Mouse (Mus musculus): ENCODE measurements around the gene Rgs9.
A peak's percentile ranks its signal among the peaks of the same experiment; 100 is the strongest.
"Not testable (repeated sequence)": the region's sequence is repeated elsewhere in the genome, so short reads cannot be mapped to it uniquely, and the experiment has no call there.

Gene Rgs9

DNA sequence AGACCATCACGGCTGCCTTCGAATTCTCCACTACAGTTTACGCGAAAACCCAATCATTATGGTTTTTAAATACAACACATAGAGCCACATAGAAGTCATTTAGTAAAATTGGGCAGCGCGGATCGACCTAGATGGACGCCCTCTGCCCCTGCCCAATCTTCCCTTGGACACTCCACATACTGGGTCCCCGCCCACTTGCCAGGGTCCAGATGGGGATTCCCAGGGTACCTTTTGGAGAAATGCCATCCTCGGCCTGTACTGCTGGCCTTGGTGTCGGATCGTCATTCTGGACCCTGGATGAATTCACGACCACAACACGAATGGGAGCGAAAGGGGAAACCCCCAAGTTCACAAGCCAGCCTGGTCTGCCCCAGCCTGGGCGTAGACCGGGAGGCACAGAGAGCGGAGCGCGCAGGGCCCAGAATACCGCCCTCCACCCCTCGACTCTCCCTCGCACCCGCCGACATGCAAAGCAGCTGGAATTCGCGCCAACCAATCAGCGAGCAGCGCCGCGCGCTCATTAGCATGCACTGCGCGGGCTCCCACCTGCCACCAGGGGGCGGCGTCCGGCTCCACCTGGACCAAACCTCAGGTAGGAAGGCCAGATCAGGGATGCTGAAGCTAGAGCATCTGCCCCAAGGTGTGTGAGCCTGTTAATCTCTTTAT, at the start of gene Rgs9:
Gene Rgs9, minus strand, starts transcription at position 420 of the 666 bp plus-strand sequence.
- peak; percentile 87 to 88 for DNase-seq (ENCODE audit: low spot score in 2 of 2)

DNA sequence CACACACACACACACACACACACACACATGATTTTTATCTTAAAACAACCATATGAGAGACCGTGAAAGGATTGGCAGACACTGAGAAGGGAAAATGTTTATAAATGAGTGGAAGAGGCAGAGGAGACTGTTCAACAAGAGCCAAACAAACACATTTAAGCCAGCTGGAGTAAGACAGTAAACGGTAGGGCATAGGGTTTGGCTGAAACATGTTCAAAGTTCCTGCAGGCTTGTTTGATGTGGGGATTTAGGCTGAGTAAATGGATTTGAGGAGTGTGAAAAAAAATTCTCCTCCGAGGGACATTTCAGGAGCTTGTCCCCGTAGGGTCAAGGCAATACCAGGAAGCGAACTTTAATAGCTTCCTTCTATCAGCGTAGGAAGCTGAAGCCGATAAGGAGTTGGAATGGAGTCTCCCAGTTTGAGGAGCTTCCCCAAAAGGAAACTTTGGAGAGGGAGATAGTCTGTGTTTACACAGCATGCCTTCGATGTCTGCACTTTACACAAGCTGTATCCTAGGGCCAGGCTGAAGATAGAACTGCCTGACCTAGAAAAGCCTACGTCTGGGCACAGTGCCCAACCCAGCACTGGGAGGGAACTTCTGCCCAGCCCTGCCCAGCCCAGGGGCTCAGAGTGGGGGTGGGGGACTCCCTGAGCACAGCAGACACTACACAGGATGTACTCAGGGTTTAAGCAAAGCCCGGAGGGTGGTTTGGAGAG, 49.5 kb upstream of the Rgs9 start:
- DNase-seq (ENCODE audit: low spot score in 2 of 2), result peak; percentile 62 to 75

DNA sequence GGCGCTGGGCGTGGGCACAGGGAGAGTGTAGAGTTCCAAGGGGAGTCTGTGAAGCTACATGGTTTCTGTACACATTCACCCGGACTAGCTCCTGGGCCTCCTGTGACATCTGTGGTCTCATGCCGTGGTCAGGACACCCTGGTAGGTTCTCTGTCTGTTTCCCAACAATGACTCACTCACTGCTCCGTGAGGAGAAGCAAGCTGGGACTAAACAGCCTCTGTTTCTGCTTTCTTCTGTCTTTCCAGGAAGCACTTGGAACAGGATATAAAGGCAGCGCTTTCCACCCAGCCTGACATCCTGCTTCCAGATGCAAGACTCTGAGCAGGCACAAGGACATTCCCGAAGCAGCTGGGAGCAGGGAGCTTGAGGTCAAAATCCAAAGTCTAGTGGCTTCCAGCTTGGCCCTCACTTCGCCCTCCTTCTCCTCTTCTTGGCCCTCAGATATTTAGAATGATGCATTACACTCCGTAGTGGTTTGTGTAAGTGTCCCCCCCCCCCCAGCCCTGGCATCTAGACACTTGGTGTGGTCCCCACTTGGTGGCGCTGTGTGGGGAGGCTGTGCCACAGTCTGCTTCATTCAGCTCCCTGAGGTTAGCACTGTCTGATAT, 46.2 kb upstream of the Rgs9 start:
- no peak for DNase-seq (ENCODE audit: low spot score in 2 of 2)

DNA sequence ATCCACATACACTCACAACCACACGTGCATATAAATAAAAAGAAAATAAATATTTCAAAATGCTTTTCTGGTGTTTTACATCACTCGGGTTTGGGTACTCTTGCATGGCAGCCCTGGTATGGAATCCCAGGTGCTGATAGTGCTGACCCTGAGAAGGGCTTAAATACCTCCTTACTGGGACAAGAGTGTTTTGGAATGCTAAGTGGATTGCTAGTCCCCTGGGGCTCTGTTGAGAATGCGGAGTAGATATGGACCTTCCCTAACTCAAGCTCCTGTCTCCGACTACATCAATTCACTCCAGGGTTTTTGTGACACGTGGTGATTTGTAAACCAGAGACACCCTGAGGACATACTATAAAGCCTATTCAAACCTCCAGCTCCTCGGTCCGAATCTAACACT, 45.6 kb upstream of the Rgs9 start:
- no peak for DNase-seq (ENCODE audit: low spot score in 2 of 2)

DNA sequence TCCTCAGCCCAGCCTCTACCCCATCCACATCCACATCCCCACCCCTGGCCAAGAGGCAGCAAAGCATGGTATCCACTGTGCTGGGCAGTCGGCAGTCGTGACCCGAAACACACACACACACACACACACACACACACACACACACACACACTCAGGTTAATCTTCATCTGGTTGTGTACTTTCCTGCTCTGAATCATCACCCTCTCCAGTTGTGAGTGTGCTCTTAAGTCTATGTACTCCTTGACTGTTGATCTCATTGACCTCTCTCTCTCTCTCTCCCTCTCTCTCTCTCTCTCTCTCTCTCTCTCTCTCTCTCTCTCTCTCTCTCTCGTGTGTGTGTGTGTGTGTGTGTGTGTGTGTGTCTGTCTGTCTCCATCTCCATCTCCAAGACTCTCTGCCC, 44.7 kb upstream of the Rgs9 start:
- DNase-seq (ENCODE audit: low spot score in 2 of 2), result not testable (repeated sequence)

DNA sequence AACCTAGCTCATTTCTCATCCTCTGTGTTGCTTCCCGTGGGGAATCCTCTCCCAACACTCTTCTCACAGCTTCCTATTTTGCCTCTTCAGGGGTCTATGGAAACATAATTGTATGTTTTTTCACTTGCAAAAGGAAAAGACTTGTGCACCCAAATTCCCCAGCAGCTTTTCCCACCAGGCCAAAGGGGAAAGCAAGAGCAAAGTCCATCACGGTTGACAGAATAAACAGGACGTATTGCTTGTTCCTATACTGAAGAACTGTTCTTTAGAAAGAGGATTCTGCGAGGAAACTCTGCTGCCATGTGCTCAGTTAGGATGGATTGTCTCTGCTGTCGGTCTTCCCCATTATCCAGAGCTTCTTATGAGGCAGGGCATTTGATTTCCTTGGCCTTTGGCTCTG, 42.6 kb upstream of the Rgs9 start:
- DNase-seq (ENCODE audit: low spot score in 2 of 2), result no peak

DNA sequence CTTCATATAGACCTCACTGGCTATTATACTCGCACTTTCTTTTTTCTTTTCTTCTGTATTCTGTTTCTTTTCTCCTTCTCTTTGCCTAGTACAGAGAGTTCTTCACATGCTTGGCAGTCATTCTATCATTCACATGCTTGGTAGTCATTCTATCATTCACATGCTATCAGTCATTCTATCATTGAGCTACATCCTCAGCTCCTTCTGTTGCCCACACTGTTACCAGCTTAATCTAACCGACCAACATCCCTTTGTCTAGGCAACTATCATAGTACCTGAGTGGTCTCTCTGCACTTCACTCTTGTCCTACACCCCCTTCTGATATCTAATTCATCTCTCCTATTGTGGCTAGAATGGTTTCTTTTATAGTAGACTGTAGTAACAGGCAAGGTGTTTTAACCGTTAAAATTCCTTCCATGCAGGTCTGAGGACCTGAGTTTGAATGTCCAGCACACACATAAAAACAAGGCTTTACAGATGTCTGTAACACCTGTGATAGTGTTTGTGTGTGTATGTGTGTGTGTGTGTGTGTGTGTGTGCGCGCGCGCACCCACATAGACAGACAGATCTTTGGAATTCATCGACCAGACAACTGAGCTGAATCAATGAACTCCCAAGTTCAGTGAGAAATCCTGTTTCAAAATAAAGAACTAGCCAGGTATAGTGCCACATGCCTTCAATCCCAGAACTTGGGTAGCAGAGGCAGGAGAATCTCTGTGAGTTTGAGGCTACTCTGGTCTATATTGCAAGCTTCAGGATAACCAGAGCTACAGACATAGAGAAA, 41.4 kb upstream of the Rgs9 start:
- no peak for DNase-seq (ENCODE audit: low spot score in 2 of 2)

DNA sequence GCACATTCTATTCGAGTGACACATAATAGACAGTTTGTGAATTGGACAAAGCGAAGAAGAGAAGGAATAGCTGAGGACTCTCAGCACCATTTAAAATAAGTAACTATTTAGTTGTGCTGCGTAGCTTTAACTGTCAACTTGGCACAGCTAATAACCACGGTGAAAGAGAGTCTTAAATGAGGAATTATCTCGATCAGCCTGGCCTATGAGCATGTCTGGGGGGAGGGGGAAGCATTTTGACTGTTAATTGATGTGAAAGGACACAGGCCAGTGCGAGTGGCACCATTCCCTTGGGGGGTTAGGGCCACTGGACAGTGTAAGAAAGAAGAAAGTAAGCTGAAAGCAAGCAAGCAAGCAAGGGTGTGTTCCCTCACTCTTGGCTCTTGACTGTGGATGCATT, 38.0 kb upstream of the Rgs9 start:
- no peak for DNase-seq (ENCODE audit: low spot score in 2 of 2)

DNA sequence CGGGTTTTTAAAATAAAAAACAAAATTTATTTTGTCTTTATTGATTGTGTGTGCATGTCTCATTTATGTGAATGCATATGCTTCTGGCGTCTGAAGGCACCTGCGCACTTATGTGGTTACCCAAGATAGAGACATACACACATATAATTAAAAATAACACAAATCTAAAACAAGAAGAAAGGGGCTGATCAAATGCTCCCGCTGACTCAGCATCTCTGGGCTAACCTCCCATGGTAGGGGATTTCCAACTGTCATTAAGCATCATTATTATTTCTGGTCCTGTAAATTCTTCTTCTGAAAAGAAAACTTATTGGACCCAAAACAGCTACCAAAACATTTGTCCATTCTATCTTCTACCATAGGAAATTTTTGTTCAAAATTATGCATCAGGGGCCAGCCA, 36.8 kb upstream of the Rgs9 start:
- no peak for DNase-seq (ENCODE audit: low spot score in 2 of 2)

DNA sequence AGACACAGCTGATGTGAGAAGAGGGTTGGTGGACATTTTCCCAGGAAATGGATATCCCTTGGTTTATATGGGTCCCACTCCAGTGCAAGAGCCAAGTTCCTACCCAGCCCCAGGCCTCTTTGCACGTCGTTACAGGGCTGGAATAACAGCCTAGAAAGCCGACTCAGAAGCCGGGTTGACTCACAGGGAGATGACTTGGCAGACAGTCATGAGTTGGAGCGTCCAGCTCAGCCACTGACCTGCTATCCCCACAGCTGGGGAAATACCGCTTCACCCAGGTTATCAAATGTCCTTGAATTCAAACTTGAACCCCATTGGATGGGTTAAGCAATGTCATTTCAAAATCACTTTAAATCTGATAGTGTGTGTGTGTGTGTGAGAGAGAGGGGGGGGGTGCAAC, 34.8 kb upstream of the Rgs9 start:
- DNase-seq (ENCODE audit: low spot score in 2 of 2), result no peak

DNA sequence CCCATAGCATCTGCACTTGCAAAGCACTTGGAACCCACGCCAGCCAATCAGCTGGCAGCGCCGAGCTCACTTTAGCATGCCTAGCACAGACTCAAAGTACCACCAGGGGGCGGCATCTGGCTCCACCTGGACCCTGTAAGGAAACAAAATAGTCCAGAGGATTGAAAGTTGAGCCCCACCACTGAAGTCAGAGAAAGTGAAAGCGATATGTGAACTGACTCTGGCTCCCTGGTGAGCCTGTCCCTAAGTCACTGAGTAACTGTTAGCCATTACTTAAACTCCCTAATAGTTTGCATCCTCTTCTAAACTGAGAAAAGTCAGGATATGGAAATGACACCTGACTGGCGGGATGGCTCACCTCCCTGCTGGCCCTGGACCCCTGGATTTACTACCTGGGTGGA, 33.5 kb upstream of the Rgs9 start:
- peak; percentile 82 to 87 for DNase-seq (ENCODE audit: low spot score in 2 of 2)

DNA sequence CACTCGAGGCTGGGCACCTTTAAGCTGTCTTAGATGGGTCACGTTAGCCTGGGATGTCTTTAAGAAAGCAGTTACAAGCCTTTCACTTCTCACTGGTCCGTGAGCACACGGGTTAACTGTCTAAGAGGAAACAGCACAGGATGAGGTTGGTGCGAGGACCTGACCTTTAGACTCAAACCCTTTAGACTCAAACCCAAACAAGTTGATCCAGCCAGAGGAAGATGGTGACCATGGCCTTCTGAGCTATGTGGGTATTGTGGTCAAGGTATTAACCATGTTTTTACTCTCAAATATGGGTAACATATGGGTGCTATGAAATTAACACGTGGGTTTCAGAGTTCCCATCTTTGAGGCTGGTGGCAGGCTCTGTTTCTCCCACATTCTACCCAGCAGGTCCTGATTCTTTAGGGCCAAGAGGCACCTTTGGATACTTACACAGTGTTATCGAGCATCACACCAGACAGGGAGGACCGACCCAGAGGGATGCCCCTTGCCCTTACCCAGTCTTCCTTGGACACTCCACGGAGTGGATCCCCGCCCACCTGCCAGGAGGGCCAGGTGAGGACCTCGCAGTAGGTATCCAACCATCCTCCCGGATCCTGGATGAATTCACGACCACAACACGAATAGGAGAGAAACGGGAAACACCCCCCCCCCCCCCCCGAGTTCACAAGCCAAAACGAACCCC, 32.9 kb upstream of the Rgs9 start:
- no peak for DNase-seq (ENCODE audit: low spot score in 2 of 2)

DNA sequence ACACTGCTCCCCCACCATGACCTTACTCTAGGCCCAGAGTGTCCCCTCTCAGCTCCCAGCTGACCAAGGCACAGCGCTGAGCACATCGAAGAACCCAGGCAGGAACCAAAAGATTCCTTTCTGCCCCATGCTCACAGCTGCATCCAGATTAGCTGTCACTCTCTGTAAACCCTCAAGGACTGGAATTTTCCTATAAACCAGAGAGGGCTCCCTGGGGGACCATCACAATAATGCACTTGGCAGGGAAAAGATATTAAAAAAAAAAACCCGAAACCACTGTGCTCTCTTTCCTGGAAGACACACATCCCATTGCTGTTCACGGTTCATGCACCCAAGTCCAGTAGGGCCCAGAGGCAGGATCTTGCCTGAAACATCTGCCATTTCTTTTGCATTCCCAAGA, 31.4 kb upstream of the Rgs9 start:
- DNase-seq (ENCODE audit: low spot score in 2 of 2), result no peak

DNA sequence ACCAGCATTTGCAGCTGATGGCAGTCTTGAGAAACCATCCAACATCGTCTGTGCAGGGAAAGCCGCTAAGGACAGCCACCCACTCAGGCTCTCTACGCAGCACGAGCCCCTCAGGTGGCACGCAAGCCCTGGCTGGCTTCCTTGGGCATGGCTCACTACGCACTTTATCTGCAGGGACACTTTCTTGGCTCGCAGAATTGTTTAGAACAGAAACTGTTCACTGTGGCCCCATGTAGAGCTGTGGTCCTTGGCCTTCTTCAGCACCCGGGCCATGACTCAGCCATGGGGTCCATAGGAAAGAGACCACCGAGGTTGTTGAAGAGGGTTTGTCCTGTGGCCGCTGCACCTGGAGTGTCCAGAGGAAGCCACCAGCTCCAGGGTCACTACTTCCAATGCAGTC, 30.0 kb upstream of the Rgs9 start:
- DNase-seq (ENCODE audit: low spot score in 2 of 2), result no peak

DNA sequence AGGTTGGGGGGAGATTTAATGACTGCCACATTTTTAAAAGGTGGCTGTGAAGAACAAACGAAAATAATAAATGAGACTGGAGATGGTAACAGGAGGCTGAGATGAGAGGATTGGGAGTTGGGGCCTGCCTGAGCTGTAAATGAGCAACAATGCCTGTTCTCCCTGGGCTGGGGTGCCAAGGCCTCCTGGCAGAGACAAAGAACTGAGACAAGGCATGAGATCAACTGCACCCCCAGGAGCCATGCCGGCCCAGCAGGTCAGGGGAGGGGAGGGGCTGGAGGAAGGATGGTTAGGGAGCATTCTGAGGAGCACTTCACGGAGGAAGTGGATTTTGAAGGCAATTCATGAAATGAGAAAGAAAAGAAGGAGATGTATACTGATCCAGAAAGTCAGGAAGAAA, 29.5 kb upstream of the Rgs9 start:
- no peak for DNase-seq (ENCODE audit: low spot score in 2 of 2)

DNA sequence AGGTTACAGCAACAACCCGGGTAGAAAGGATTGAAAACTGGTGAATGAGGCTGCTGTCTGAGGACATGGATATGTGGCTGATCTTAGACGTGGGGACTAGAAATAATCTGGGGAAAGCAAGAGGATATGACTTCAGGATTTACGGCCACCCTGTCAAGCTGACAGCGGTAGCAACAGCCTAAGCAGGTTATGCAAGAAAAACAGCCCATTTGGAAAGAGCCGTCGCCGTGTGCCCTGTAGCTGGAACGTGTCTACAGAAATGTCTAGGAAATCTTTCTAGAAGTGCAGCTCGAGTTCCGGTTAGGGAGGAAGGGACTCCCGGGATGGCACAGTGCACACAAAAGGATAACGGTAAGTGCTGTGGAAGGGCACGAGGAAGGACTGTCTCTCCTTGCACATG, 28.3 kb upstream of the Rgs9 start:
- DNase-seq (ENCODE audit: low spot score in 2 of 2), result no peak

DNA sequence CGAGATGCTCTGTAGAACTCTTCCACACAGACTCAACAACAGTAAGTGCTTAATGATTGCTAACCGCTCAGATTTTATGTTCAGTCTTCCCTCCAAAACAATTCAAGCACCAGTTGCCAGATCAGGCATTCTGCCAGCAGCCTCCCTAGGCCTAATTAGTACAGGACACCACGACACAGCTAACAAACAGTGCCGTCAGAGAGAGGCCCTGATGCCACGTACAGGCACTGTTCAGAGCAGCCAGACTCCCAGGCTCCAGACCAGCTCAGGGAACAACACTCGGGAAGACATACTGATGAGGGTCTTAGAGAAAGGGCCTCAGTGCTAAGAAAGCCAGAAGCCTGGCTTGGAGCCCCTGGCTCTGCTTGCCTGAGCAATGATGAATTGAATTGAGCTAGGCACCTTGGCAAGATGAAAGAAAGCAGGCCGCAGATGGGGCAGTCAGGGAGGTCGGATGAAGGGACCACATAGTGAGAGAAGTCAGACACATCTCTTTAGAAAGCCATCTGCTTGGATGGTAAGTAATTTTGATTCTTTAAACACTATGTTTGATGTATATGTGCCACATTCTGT, 22.5 kb upstream of the Rgs9 start:
- no peak for DNase-seq (ENCODE audit: low spot score in 2 of 2)

DNA sequence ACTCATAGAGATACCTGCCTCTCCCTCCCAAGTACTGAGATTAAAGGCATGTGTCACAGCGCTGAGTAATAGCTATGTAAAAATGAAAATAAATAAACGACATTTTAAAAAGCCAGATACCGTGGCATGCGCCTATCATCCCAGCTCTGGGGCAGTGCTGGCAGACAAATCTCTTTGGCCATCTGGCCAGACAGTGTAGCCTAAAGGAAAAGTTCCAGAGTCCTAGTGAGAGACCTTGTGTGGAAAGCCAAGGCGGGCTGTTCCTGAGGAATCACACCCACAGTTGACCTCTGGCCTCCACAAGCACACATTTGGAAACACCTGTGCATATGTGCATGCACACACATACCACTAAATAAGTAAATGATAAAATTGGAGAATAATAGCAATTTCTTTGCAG, 22.0 kb upstream of the Rgs9 start:
- DNase-seq (ENCODE audit: low spot score in 2 of 2), result no peak

DNA sequence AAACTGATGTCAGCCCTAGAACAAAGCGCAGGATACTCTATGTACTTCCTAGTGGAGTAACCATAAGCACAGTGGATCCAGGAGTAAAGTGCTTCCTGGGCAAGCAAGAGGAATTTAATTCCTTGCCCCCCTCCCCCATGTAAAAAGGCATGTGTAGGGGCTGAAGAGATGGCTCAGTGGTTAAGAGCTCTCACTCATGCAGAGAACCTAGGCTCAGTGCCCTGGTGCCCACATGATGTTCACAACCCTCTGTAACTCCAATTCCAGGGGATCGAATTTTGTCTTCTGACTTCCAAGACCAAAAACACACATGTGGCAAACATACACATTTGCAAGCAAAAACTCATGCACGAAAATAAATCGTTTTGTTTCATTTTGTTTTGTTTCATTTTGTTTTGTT, 21.5 kb upstream of the Rgs9 start:
- DNase-seq (ENCODE audit: low spot score in 2 of 2), result no peak

DNA sequence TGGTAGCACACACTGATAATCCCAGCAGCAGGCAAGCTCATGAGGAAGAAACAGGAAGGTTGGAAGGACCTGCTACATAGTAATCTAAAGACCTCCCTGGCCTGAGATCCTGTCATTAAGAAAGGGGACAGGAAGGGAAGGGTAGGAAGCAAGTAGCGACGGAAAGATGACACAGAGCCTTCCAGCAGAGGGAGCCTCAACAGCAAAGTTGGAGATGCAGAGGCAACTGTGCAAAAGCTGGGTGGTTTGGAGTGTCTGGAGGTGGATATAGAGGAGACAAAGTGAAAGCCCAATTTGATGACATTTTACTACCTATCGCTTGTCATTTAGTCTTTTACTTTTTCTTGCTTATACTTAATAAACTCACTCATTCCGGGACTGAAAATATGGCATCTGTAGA, 19.0 kb upstream of the Rgs9 start:
- DNase-seq (ENCODE audit: low spot score in 2 of 2), result no peak

DNA sequence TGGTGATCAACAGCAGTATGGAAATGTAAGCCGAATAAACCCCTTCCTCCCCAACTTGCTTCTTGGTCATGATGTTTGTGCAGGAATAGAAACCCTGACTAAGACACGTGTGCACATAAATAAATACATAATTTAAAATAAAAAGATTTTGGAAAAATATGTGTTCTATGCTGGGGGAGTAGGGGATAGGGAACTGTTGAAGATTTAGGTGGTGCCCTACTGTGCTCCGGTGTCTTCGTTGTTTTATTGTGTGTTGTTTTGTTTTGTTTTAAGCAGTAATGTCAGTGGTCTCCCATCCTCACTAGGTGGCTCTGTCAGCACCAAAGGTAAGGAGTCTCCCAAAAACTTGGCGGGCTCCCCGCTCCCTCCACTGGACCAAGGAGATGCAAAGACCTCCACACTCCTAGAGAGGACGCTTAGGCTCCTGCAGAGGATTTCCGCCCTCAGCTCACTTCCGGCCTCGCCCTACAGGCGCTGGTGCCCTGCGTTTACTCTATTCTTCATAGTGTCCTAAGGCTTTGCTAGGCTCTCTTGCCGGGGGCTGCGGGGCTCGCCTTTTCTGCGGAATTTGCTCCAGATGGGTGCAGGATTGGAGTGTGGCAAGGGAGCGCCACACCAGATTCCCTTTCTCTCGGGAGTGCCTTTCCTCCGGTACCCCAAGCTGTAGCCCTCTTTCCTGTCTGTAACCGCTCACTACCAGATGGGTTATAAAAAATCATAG, 14.1 kb upstream of the Rgs9 start:
- peak; percentile 65 to 75 for DNase-seq (ENCODE audit: low spot score in 2 of 2)
